Mouse (Mus musculus) liver, adult 2 months (tissue): ENCODE measurements around the gene Entpd3.

Experiments used
- CTCF ChIP-seq: fragments of 200-500 bp; IDR thresholded peaks from 2 replicates; pipeline ENCODE4 v1.5.1; 2011; ENCODE audit warnings: low read depth, low read length, control low read depth
- POLR2A ChIP-seq: fragments of 200-500 bp; IDR thresholded peaks from 2 replicates; pipeline ENCODE4 v1.6.1; 2011; ENCODE audit warnings: low read length, control low read depth; ENCODE audit not compliant: insufficient read depth; ENCODE audit errors: extremely low read depth

DNA sequence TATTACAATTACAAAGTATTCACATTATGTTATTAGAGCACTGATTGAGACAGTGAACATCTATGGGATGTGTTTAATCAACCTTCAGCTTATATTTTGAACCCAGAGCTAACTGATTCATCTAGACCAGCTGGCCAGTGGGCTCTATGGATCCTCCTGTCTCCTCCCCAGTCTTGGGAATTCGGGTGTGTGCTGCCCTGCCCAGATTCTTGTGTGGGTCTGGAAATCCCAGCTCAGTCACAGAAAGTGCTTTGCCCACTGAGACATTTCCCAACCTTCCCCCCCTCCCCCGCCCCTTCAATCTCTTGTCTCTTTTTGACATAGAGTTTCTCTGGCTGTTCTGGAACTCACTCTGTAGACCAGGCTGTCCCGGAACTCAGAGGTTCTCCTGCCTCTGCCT lies 20.7 kb upstream of the Entpd3 start:
- TF ChIP-seq CTCF (no peak), POLR2A (no peak)
